Mouse (Mus musculus): ENCODE data around the gene Msn. TPM values are rescaled to one million over a fixed set of nuclear protein-coding genes. Genes with fewer than 3 reads are reported as not detected.

Msn gene
- polyA plus RNA-seq, 1 experiment: 254 TPM

DNA sequence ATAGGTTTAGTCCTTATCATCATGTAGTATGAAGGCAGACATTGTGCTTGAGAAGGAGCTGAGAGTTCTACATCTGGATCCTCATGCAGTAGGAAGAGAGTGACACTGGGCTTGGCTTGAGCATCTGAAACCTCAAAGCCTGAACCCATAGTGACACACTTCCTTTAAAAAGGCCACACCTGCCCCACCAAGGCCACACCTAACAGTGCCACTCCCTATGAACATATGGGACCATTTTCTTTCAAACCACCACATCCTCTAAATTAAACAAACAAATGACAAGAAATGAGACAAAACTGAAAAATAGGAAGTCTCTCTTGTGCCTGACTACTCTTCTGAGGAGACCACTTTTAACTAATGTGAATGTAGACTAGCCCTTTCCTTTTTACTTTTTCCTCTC is 19.7 kb downstream of the Msn start:
- no peak overlapping the region for H3K4me2 ChIP-seq (ENCODE audit: low read depth)

DNA sequence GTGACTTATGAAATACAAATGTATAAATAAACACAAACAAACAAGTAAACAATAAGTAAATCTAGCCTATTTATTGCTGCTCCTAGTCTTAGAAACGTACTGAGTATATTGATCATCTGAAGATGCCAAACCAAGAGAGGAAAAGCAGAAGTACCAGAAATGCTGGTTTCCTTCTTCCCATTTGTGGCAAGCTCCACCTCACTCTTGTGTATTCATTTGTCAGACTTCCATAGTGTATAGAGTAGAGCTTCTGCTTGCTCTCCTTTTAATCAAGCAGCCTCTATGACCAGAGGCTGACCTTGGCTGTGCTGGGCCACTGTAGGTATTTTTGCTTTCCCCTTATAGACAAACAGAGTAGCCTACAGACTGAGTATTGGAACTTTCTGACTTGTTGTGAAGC is 21.5 kb downstream of the Msn start:
- H3K79me2 ChIP-seq (ENCODE audit: control insufficient read depth, insufficient read depth): peaks cover 88% of the 10 kb centered on the region
- H3K4me2 ChIP-seq (ENCODE audit: low read depth): peak overlapping the region; percentile 0
- H3K27me3 ChIP-seq (ENCODE audit: control insufficient read depth, insufficient read depth, insufficient read length): no peaks in the 10 kb centered on the region
- no peak overlapping the region for H3K4me3 ChIP-seq
- no peak overlapping the region for H3ac ChIP-seq (ENCODE audit: control insufficient read depth, insufficient read length)
- no peak for TF ChIP-seq CEBPB (IDR thresholded peaks at IDR 0.05; ENCODE audit: insufficient read depth, poor library complexity, severe bottlenecking)
- TF ChIP-seq TCF12 (IDR thresholded peaks at IDR 0.05; ENCODE audit: insufficient read depth, poor library complexity, severe bottlenecking): no peak
- no peak for TF ChIP-seq E2F4 (IDR thresholded peaks at IDR 0.05; ENCODE audit: insufficient read depth)
- TF ChIP-seq MYOD1 (IDR thresholded peaks at IDR 0.05; ENCODE audit: control insufficient read depth in 1 of 3, insufficient read length in 2 of 3, low read depth in 2 of 3): no peak
- no peak for TF ChIP-seq POLR2A (IDR thresholded peaks at IDR 0.05; ENCODE audit: insufficient read length, low read depth)
- TF ChIP-seq USF1 (IDR thresholded peaks at IDR 0.05; ENCODE audit: low read depth): no peak
- TF ChIP-seq MAX (IDR thresholded peaks at IDR 0.05; ENCODE audit: low read depth): no peak
- no peak for TF ChIP-seq POLR2AphosphoS2 (IDR thresholded peaks at IDR 0.05; ENCODE audit: insufficient read length, low read depth)
- no peak for TF ChIP-seq MYOG (IDR thresholded peaks at IDR 0.05; ENCODE audit: control insufficient read depth in 1 of 3, insufficient read depth in 1 of 3, insufficient read length in 2 of 3, low read depth in 2 of 3)
- no peak for TF ChIP-seq SRF (IDR thresholded peaks at IDR 0.05; ENCODE audit: control insufficient read depth, insufficient read length, low read depth)
- no peak for TF ChIP-seq REST (IDR thresholded peaks at IDR 0.05; ENCODE audit: insufficient read depth, insufficient read length)
- TF ChIP-seq TCF3 (IDR thresholded peaks at IDR 0.05; ENCODE audit: insufficient read length, low read depth): no peak
- peaks cover 13% of the 10 kb centered on the region for H3K36me3 ChIP-seq (ENCODE audit: control insufficient read depth, insufficient read depth)

More for the DNA sequence above, 19.7 kb downstream of the Msn start:
- TF ChIP-seq CEBPB (IDR thresholded peaks at IDR 0.05; ENCODE audit: insufficient read depth, poor library complexity, severe bottlenecking): no peak
- no peak for TF ChIP-seq POLR2A (IDR thresholded peaks at IDR 0.05; ENCODE audit: insufficient read length, low read depth)
- no peak for TF ChIP-seq MAX (IDR thresholded peaks at IDR 0.05; ENCODE audit: low read depth)
- no peak for TF ChIP-seq MYOD1 (IDR thresholded peaks at IDR 0.05; ENCODE audit: control insufficient read depth in 1 of 3, insufficient read length in 2 of 3, low read depth in 2 of 3)
- no peak for TF ChIP-seq TCF3 (IDR thresholded peaks at IDR 0.05; ENCODE audit: insufficient read length, low read depth)
- TF ChIP-seq SRF (IDR thresholded peaks at IDR 0.05; ENCODE audit: control insufficient read depth, insufficient read length, low read depth): no peak
- TF ChIP-seq E2F4 (IDR thresholded peaks at IDR 0.05; ENCODE audit: insufficient read depth): no peak
- TF ChIP-seq USF1 (IDR thresholded peaks at IDR 0.05; ENCODE audit: low read depth): no peak
- TF ChIP-seq MYOG (IDR thresholded peaks at IDR 0.05; ENCODE audit: control insufficient read depth in 1 of 3, insufficient read depth in 1 of 3, insufficient read length in 2 of 3, low read depth in 2 of 3): no peak
- TF ChIP-seq POLR2AphosphoS2 (IDR thresholded peaks at IDR 0.05; ENCODE audit: insufficient read length, low read depth): no peak
- no peak for TF ChIP-seq TCF12 (IDR thresholded peaks at IDR 0.05; ENCODE audit: insufficient read depth, poor library complexity, severe bottlenecking)
- Histone ChIP-seq H3K27me3 (ENCODE audit: control insufficient read depth, insufficient read depth, insufficient read length) (no peaks in the 10 kb centered on the region), H3K36me3 (ENCODE audit: control insufficient read depth, insufficient read depth) (peaks cover 29% of the 10 kb centered on the region), H3K79me2 (ENCODE audit: control insufficient read depth, insufficient read depth) (peaks cover 98% of the 10 kb centered on the region), H3K4me3 (no peak overlapping the region), H3ac (ENCODE audit: control insufficient read depth, insufficient read length) (no peak overlapping the region)

DNA sequence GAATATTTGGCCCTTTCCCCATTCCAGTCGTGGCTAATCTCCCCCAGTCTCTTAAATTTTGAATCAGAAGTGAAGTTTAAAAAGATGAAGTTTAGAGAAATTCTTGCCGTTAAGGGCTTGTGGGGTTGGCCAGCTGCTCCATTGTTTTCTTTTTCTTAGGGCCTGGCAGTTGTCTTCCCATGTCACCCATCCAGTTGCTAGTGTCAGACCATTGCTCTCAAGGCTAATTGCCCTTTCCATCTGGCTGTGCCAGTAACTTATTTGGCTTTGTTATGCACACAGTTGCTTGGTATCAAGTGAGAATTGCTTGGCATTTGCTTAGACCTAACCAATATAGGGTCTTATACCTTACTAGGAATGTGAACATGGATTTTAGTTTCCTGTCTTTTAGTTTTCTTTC is 24.2 kb downstream of the Msn start:
- TF ChIP-seq CEBPB (IDR thresholded peaks at IDR 0.05; ENCODE audit: insufficient read depth, poor library complexity, severe bottlenecking): no peak
- no peak for TF ChIP-seq USF1 (IDR thresholded peaks at IDR 0.05; ENCODE audit: low read depth)
- peak; percentile 68 for TF ChIP-seq TCF12 (IDR thresholded peaks at IDR 0.05; ENCODE audit: insufficient read depth, poor library complexity, severe bottlenecking)
- TF ChIP-seq MYOD1 (IDR thresholded peaks at IDR 0.05; ENCODE audit: control insufficient read depth in 1 of 3, insufficient read length in 2 of 3, low read depth in 2 of 3): peak; percentile 84 to 91 (median 89)
- TF ChIP-seq SRF (IDR thresholded peaks at IDR 0.05; ENCODE audit: control insufficient read depth, insufficient read length, low read depth): peak; percentile 47
- peak in 2 of 3 experiments; percentile 20 to 55 for TF ChIP-seq MYOG (IDR thresholded peaks at IDR 0.05; ENCODE audit: control insufficient read depth in 1 of 3, insufficient read depth in 1 of 3, insufficient read length in 2 of 3, low read depth in 2 of 3)
- TF ChIP-seq POLR2A (IDR thresholded peaks at IDR 0.05; ENCODE audit: insufficient read length, low read depth): no peak
- Histone ChIP-seq H3K79me2 (ENCODE audit: control insufficient read depth, insufficient read depth) (peaks cover 87% of the 10 kb centered on the region), H3K27me3 (ENCODE audit: control insufficient read depth, insufficient read depth, insufficient read length) (no peaks in the 10 kb centered on the region), H3ac (ENCODE audit: control insufficient read depth, insufficient read length) (no peak overlapping the region), H3K4me3 (no peak overlapping the region), H3K36me3 (ENCODE audit: control insufficient read depth, insufficient read depth) (peaks cover 13% of the 10 kb centered on the region), H3K4me2 (ENCODE audit: low read depth) (peak overlapping the region; percentile 13)

DNA sequence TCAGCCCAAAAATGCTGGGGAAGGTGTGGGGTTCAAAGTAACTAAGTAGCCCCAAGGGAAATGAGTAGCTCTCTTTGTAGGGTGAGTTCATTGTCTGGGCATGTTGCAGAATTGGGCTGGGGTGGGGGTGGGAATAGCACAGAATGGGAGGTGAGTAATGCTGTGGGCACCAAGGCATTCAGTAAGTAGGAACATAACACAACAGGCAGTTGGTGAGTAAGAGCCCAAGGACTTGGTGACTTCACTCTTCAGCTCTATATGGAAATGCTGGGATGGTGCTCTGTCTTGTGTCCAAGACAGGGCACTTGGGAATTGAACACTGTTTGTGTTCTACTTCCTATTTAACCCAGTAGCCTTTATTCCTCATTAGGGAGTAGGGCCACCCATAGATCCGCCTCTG is 26.1 kb downstream of the Msn start:
- TF ChIP-seq MYOG (IDR thresholded peaks at IDR 0.05; ENCODE audit: control insufficient read depth in 1 of 3, insufficient read depth in 1 of 3, insufficient read length in 2 of 3, low read depth in 2 of 3) (no peak), POLR2AphosphoS2 (IDR thresholded peaks at IDR 0.05; ENCODE audit: insufficient read length, low read depth) (peak; percentile 46), MAX (IDR thresholded peaks at IDR 0.05; ENCODE audit: low read depth) (no peak), E2F4 (IDR thresholded peaks at IDR 0.05; ENCODE audit: insufficient read depth) (no peak), USF1 (IDR thresholded peaks at IDR 0.05; ENCODE audit: low read depth) (no peak), TCF12 (IDR thresholded peaks at IDR 0.05; ENCODE audit: insufficient read depth, poor library complexity, severe bottlenecking) (peak; percentile 40), TCF3 (IDR thresholded peaks at IDR 0.05; ENCODE audit: insufficient read length, low read depth) (no peak), CEBPB (IDR thresholded peaks at IDR 0.05; ENCODE audit: insufficient read depth, poor library complexity, severe bottlenecking) (peak; percentile 54; the same call in 1 of the 2 replicates), SRF (IDR thresholded peaks at IDR 0.05; ENCODE audit: control insufficient read depth, insufficient read length, low read depth) (peak; percentile 79), MYOD1 (IDR thresholded peaks at IDR 0.05; ENCODE audit: control insufficient read depth in 1 of 3, insufficient read length in 2 of 3, low read depth in 2 of 3) (peak in 1 of 3 experiments; percentile 48), POLR2A (IDR thresholded peaks at IDR 0.05; ENCODE audit: insufficient read length, low read depth) (peak; percentile 27), REST (IDR thresholded peaks at IDR 0.05; ENCODE audit: insufficient read depth, insufficient read length) (no peak)
- peaks cover 87% of the 10 kb centered on the region for H3K79me2 ChIP-seq (ENCODE audit: control insufficient read depth, insufficient read depth)
- H3K4me2 ChIP-seq (ENCODE audit: low read depth): peak overlapping the region; percentile 59
- H3K36me3 ChIP-seq (ENCODE audit: control insufficient read depth, insufficient read depth): peaks cover 12% of the 10 kb centered on the region
- H3K27me3 ChIP-seq (ENCODE audit: control insufficient read depth, insufficient read depth, insufficient read length): no peaks in the 10 kb centered on the region
- H3K4me3 ChIP-seq: no peak overlapping the region
- H3ac ChIP-seq (ENCODE audit: control insufficient read depth, insufficient read length): no peak overlapping the region
